Mouse (Mus musculus) spleen, adult 2 months (tissue): ENCODE measurements around the gene Zfhx2. TPM values are rescaled to one million over a fixed set of nuclear protein-coding genes. Genes with fewer than 3 reads are reported as not detected.

ENCODE experiments used
- DNase-seq, 2 experiments: peaks; one replicate each; pipeline versions ENCODE4 v3.0.0 to v3.0.0-alpha.2; 2012 to 2021; ENCODE audit warnings: low spot score in 2 of 2, low read depth in 1 of 2
- H3K27ac ChIP-seq: fragments of 200-500 bp; 2 replicates; pipeline ENCODE4 v1.5.1; 2012; ENCODE audit warnings: low read length, inconsistent platforms; ENCODE audit not compliant: insufficient read depth
- H3K27me3 ChIP-seq: fragments of 200-500 bp; 2 replicates; pipeline ENCODE4 v1.6.1; 2012; ENCODE audit warnings: mild to moderate bottlenecking, moderate library complexity, low read length, inconsistent platforms; ENCODE audit not compliant: control insufficient read depth, insufficient read depth
- H3K36me3 ChIP-seq: fragments of 200-500 bp; 2 replicates; pipeline ENCODE4 v1.6.1; 2012; ENCODE audit warnings: mild to moderate bottlenecking, low read length, inconsistent platforms; ENCODE audit not compliant: control insufficient read depth, insufficient read depth
- H3K4me1 ChIP-seq: fragments of 200-500 bp; 2 replicates; pipeline ENCODE4 v1.6.1; 2011; ENCODE audit warnings: inconsistent platforms; ENCODE audit not compliant: control insufficient read depth, insufficient read depth, insufficient read length
- H3K4me3 ChIP-seq: fragments of 200-500 bp; 2 replicates; pipeline ENCODE4 v1.5.1; 2011; ENCODE audit warnings: mild to moderate bottlenecking, inconsistent platforms; ENCODE audit not compliant: insufficient read depth, insufficient read length; ENCODE audit errors: extremely low read depth
- CTCF ChIP-seq: fragments of 200-500 bp; IDR thresholded peaks from 2 replicates; pipeline ENCODE4 v1.5.1; 2011; ENCODE audit warnings: mild to moderate bottlenecking, inconsistent platforms; ENCODE audit not compliant: insufficient read depth, insufficient read length, insufficient replicate concordance; ENCODE audit errors: extremely low read depth
- POLR2A ChIP-seq: fragments of 200-500 bp; IDR thresholded peaks from 2 replicates; pipeline ENCODE4 v1.6.1; 2011; ENCODE audit warnings: low read depth, low read length, inconsistent platforms
- WGBS: fragments of 180-500 bp; shearing (Covaris S2); methylation state at CpG from one replicate; pipeline ENCODE4 v1.1.7; 2018; 5-methylcytosine and 5-hydroxymethylcytosine counted together
- polyA plus RNA-seq: library from polyadenylated mRNA; depleted of rRNA; stranded (reverse); fragments of >200 nt; gene quantifications from 2 replicates; pipeline ENCODE4 v1.2.3, GENCODE M21; 2012

The Zfhx2 gene
- polyA plus RNA-seq, 1 experiment = 4.2 TPM

DNA sequence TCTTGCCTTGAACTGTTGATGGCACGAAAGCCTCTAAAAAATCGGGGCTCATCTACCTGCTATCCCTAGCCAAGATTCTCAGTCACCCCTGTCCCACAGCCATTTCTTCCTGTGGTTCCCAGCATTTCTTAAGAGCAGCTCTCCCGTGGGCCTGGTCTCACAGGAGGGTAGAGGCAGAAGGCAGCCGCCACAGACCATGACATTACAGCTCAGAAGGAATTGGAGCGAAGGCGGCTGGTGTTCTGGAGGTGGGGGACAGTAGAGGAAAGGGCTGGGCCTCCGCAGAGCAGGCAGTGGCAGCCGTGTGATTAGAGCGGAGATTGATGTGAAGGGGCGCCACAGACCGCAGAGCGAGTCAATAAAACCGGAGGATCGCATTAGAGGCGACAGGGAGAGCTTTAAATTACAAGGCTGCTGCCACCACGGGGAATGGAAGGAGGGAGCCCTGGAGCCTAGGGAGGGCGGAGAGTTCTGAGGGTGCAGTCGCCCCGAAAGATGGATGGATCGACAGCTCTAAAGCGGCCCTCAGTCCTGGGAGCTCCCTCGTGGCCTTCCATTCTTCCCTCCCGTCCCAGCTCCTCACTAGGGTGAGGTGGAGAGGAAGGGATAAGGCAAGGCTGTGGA lies 13.6 kb downstream of the Zfhx2 start:
- WGBS = 20% methylated on average over 23 of the region's 23 CpGs
- no peaks in the 10 kb centered on the region for H3K36me3 ChIP-seq
- H3K4me1 ChIP-seq = no peaks in the 10 kb centered on the region; the same call in 1 of the 2 replicates
- TF ChIP-seq POLR2A = no peak
- no peak for TF ChIP-seq CTCF
- no peak overlapping the region for H3K4me3 ChIP-seq
- H3K27me3 ChIP-seq = no peaks in the 10 kb centered on the region; the same call in 1 of the 2 replicates
- H3K27ac ChIP-seq = no peak overlapping the region
- no peak for DNase-seq

DNA sequence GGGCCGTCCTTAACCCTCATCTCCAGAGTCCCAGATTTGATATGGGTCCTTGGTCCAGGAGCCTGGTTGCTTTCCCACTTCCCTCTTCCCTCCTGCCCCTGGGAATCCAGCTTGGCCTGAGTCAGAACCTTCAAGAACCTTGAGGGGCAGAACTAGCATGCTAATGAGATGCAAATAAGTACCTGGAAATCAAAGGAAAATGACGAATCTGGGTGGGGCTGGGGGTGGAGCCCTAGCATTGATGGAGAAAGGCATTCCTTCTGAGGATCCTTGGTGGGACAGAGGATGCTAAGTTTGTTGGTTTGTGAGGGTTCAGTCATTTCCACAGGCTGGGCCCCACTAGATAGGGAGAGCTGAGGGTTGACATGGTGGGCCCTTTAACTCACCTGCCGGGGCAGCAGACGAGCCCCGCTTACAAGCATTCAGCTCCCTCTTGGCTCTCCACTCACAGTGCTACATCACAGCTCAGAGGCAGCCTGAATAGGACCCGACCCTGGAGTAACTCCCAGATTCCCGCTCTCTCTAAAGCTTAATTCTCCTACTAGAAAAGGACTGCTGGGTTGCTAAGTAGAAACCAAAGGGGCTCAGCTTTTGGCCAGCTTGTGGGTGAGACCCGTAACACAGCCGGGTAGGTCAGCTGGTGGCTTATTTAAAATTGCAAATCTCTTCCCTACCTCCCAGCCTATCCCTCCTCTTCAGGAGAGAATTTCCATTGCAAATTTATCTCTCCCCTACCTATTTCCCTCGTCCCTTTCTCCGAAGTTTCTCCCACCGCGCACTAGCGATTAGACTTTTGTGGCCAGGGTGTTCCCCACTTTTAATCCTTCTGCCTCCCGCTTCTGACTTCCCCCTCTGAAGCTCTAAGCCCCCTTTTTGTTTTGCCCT lies 14.4 kb downstream of the Zfhx2 start:
- Histone ChIP-seq H3K36me3 (no peaks in the 10 kb centered on the region), H3K27me3 (no peaks in the 10 kb centered on the region; the same call in 1 of the 2 replicates), H3K4me3 (no peak overlapping the region), H3K27ac (no peak overlapping the region), H3K4me1 (no peaks in the 10 kb centered on the region; the same call in 1 of the 2 replicates)
- no peak for DNase-seq
- TF ChIP-seq POLR2A (no peak), CTCF (no peak)
- 72% methylated on average over 15 of the region's 15 CpGs for WGBS

DNA sequence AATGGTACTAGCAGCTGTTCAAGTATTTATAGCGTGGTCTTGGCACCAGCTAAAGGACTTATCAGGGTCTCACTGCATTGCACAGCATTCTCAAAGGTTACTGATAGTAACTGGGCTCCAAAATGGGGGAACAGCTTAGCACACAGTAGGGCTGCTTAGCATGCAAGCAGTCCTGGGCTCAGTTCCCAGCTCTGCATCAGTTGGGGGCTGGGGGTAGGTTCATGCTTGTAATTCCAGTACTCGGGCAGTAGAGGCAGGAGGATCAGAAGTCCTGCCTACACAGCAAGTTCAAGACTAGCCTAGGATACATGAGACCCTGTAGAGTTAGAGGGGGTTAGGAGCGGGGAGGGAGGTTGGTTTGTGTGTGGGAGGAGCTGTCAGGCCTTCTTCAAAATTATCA lies 15.2 kb downstream of the Zfhx2 start:
- no peak for DNase-seq
- Histone ChIP-seq H3K4me1 (no peaks in the 10 kb centered on the region; the same call in 1 of the 2 replicates), H3K27ac (no peak overlapping the region), H3K4me3 (no peak overlapping the region), H3K27me3 (no peaks in the 10 kb centered on the region; the same call in 1 of the 2 replicates), H3K36me3 (no peaks in the 10 kb centered on the region)
- TF ChIP-seq CTCF (no peak), POLR2A (no peak)
- WGBS = 77% methylated on average over 3 of the region's 3 CpGs

DNA sequence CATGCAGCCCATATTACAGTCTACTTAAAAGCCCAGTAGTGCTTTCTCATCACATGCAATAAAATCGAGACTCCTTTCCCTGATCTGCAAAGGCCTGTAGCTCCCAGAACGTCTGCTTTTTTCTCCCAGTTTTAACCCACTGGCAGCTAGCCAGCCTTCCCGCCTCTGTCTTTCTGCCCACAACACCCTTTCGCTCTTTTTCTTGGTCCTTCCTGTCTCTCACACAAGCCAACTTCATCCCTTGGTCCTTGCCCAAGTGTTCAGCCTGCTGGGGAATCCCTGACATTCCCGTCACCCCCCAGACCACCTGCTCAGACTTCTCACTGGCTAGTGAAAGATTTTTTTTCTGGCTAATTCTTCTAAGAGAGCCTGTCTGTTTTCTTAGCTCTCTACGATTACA lies 15.9 kb downstream of the Zfhx2 start:
- Histone ChIP-seq H3K27ac (no peak overlapping the region), H3K36me3 (no peaks in the 10 kb centered on the region), H3K27me3 (no peaks in the 10 kb centered on the region; the same call in 1 of the 2 replicates), H3K4me3 (no peak overlapping the region), H3K4me1 (no peaks in the 10 kb centered on the region; the same call in 1 of the 2 replicates)
- no peak for DNase-seq
- no peak for TF ChIP-seq CTCF
- no peak for TF ChIP-seq POLR2A
- 77% methylated on average over 6 of the region's 6 CpGs for WGBS

DNA sequence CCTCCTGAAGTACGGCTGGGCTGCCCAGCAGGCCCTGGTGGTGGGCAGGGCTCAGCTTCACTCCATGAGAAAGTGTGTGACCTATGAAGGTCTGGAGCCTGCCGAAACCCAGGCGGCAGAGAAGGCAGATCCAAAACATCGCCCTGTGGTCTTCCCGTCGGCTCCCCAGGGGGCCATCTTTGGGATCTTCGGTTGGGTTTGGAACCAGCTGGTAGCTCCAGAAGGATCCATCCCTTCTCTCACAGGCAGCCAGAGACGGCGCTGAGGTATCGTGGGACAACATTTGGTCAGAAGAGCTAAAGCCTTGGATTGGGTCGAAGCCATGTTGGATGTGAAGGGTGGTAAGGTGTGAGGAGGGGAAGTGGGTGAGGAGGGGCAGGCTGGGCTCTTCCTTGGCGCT lies 17.7 kb downstream of the Zfhx2 start:
- H3K27me3 ChIP-seq = no peaks in the 10 kb centered on the region; the same call in 1 of the 2 replicates
- no peaks in the 10 kb centered on the region; the same call in 1 of the 2 replicates for H3K4me1 ChIP-seq
- H3K36me3 ChIP-seq = no peaks in the 10 kb centered on the region
- WGBS = 97% methylated on average over 12 of the region's 12 CpGs
- no peak for DNase-seq
- H3K27ac ChIP-seq = no peak overlapping the region
- TF ChIP-seq CTCF = no peak
- TF ChIP-seq POLR2A = no peak
- H3K4me3 ChIP-seq = no peak overlapping the region

DNA sequence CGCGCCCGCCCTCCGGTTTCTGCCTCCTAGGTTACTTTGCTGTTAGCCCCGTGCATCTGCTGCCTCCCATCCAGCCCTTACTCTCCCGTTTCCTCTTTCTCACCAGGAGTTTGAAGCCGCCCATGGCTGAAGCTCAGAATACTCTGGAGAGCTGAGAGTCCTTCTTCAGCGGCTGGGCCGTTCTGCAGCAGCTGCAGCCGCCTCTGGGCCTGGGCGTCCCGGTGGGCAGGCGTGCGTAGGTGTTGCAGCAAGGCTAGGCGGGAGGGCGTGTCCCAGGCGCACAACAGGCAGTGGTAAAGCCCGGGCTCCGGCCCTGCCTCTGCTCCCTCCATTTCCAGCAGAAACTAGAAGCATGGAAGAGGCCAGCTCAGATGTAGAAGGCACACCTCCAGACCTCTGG lies 20.4 kb downstream of the Zfhx2 start:
- Histone ChIP-seq H3K4me1 (no peaks in the 10 kb centered on the region), H3K4me3 (no peak overlapping the region), H3K36me3 (peaks cover 3% of the 10 kb centered on the region; the same call in 1 of the 2 replicates), H3K27ac (no peak overlapping the region), H3K27me3 (no peaks in the 10 kb centered on the region)
- WGBS = 80% methylated on average over 19 of the region's 19 CpGs
- no peak for DNase-seq
- TF ChIP-seq CTCF = no peak
- TF ChIP-seq POLR2A = no peak
